Mouse (Mus musculus): ENCODE results near the gene Iqsec2.

The Iqsec2 gene

GRCm38 (mm10) chrX:152143941-152144741 is at the start of gene Iqsec2:
Gene Iqsec2, plus strand, starts transcription at chrX:152144268.
- in situ Hi-C loops (cut with MboI, MseI): no loop called here

- in situ Hi-C loops (cut with MboI, MseI): no loop called here
Measured at GRCm38 (mm10) chrX:152097572-152097971, 46.5 kb upstream of the Iqsec2 start.

GRCm38 (mm10) chrX:152121687-152122086 is 22.4 kb upstream of the Iqsec2 start:
- in situ Hi-C loops (cut with MboI, MseI): no loop called here

DNA sequence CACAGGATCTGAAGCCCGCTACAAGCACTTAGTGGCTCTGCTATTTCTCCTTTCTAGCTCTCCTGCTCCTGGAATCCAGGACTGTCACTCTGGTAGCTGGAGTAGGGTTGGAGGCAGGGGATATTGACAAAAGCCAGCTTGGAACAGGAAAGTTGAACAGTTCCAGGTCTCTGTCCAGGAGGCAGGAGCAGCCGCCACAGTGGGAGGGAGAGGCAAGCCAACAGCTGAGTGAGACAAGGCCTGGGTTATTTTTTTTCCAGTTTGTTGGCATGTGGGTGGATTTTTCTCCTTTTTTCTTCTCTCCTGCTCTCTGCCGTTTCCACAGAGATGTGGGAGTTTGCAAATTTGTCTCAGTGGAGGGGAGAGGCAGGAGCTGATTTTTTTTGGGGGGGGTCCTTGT is 13.3 kb upstream of the Iqsec2 start:
- in situ Hi-C loops (cut with MboI, MseI): loop anchor here (10.0 kb wide), 1 partner anchor 186 kb away; no protein-coding TSS in a partner anchor

DNA sequence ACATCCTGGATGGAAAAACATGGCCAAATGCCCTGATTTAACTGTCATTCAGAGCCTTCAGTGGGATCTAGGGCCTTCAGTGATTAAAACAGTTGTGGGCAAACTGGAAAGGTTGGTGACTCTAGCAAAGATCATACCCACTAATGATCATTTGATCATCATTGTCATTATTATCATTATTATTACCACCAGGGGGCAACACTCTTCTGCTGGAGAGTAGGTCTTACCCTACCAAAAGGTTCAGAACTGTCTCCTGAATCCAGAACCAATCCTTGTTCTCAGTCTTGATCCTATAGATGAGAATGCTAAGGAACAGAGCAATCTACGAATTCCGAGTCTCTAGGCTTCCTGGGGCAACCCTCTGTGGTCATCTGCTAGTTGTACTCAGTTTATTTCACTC is 12.0 kb upstream of the Iqsec2 start:
- in situ Hi-C loops (cut with MboI, MseI): loop anchor here (10.0 kb wide), 1 partner anchor 187 kb away; no protein-coding TSS in a partner anchor

DNA sequence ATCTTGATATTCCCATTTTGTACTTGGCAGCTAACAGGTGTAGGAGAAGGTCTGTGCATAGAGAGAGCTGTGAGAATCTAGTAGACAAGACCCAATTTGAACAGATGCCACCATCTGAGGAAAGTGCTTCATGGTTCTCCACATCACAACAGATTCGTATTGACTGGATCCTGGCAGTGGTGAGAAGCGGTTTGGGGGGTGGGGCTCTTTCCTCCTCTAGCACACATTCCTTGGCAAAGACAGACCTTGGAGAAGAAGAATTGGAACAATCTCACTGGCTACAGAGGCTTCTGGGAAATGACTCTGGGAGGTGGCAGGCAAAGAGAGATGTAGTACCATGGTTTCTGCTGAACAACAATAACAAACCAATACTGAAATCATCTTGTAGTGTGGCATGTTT is 8.9 kb upstream of the Iqsec2 start:
- in situ Hi-C loops (cut with MboI, MseI): loop anchor here (10.0 kb wide), 1 partner anchor 190 kb away; no protein-coding TSS in a partner anchor

- in situ Hi-C loops (cut with MboI, MseI): no loop called here
Measured at GRCm38 (mm10) chrX:152144742-152145214, 710 bp downstream of the Iqsec2 start.

DNA sequence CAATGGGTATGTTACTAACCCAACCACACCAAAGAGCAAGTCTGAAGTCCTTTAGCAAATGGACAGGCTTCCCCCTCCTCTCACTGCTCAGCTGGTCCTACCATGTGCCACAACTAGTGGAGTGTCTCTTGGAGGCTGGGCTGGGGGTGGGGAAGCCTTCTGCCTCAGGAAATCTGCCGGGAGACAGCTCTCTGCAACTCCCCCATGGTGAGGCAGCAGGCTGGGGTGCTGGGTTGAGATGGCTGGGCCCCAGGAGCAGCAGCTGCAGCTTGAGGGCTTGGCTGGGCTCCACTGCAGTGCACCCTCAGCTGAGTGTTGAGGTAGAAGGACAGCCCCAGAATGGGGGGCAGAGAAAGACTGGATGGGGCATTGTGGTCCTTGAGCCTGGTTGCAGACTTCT is 2.1 kb downstream of the Iqsec2 start:
- in situ Hi-C loops (cut with MboI, MseI): no loop called here

DNA sequence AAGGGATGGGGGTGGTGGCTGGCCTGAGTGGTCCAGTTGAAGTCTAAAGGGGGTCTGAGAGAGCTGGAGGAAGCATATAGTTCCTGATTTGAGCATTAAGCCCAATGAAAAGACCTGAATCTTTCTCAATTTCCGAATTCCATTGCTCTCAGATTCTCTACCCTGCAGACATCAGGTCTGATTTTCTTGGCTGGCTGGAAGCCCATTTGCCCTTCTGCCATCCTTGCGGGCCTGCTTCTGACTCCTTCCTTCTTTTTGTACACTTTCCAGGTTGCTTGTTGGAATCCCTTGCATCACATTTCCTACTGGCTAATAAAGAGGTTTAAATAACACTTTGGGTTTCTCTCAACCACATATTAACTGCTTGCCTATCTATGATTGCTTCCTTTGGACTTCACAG is 2.6 kb downstream of the Iqsec2 start:
- in situ Hi-C loops (cut with MboI, MseI): no loop called here

DNA sequence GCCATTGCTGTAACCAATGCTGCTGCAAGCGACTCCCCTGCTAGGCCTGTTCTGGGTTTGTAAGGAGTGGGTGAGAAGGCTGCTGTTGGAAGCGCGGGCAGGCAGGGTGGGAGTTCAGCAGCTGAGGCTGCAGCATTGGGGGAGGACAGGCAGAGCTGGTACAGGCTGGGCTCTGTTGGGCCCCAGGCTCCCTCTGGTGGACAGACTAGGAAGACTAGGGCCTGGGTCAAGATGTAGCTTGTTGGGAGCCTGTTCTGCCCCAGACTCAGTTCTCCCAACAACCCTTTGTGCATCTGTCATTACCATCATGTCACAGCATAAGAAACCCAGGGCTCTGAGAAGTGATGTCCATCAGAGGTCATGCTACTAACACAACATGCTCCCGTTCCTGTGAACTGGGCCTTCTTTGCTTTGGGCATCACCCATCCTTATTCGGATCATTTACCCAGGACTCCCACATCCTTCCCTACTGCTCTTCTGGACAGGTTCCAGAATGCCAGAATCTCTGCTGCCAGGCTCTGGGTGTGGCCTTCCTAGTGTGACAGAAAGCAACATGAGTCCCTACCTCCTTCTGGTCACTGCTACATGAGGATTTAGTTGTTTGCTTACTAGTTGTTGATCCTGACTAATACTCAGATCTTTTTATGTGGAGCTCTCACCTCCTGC is 3.5 kb downstream of the Iqsec2 start:
- in situ Hi-C loops (cut with MboI, MseI): no loop called here

GRCm38 (mm10) chrX:152148706-152149105 is 4.6 kb downstream of the Iqsec2 start:
- in situ Hi-C loops (cut with MboI, MseI): no loop called here

DNA sequence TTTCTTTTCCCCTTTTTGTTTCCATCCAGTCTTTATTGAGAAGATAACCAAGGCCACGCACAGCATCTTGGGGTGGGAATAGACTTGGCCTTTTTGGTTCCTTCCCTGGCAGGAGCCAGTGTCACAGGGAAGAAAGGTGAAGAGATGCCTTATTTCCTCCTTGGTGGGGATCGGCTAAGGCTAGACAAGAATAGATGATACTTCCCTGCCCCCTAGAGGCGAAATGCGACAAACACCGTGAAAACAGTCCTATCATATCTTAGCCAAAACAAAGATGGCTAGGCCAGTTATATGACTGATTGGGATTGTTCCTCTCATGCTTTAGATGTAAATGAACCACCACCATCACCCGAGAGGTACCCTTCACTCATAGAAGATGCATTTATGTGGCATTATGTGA is 7.6 kb downstream of the Iqsec2 start:
- in situ Hi-C loops (cut with MboI, MseI): loop anchor here (5.0 kb wide), 1 partner anchor 84 kb away; no protein-coding TSS in a partner anchor

DNA sequence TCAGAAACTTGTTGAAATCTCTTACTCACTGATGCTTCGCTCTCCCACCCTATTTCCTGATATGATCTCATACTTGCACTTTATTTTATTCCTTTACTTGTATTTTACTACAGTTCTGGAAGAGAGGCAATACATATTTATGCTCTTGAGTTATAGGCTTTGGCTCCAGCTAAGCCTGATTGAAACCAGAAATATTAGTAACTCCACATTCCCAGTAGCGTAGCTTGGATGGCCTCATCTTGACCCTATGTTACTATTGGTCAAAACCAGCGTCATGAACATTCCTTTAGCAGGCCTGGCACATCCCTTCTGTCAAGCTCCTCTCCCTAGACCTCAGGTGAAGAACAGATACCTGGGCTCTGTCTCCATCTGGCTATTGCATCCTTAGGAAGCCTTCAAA is 14.2 kb downstream of the Iqsec2 start:
- in situ Hi-C loops (cut with MboI, MseI): no loop called here

DNA sequence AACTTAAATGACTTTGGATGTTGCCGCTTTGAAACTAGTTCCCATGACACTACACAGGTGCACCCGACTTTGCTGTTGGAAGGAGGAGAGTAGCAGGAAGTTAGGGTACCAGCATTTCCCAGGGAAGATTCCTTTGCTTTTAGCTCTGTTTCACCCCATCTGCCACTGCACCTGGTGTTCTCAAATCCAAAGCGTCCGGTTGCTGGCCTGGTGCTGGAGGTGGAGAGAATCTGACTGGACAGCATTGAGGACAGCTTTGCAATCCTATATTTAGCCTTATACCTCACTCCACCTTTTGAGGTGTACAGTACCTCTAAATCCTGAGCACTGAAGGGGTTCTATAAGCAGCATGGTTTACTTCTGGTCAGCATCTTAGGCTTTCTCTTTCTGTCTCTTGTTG is 17.3 kb downstream of the Iqsec2 start:
- in situ Hi-C loops (cut with MboI, MseI): no loop called here

DNA sequence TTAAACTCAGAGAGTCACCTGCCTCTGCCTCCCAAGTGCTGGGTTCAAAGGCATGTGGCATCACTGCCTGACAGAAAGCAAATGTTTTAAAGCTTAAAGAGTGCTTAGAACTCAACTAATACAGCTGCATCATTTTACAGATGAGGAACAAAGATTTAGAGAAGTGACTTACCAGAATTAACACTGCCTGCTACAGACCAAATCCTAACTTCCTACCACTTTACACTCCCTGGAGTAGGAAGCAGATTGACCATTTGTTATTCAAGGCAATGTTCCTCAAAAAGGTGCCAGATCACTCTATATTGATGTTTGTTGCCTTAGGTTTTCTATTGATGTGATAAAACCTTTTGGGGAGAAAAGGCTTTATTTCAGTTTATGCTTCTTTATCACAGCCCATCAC is 20.0 kb downstream of the Iqsec2 start:
- in situ Hi-C loops (cut with MboI, MseI): no loop called here

GRCm38 (mm10) chrX:152166161-152166560 is 22.1 kb downstream of the Iqsec2 start:
- in situ Hi-C loops (cut with MboI, MseI): no loop called here

- in situ Hi-C loops (cut with MboI, MseI): no loop called here
Measured at GRCm38 (mm10) chrX:152168521-152168920, 24.5 kb downstream of the Iqsec2 start.

DNA sequence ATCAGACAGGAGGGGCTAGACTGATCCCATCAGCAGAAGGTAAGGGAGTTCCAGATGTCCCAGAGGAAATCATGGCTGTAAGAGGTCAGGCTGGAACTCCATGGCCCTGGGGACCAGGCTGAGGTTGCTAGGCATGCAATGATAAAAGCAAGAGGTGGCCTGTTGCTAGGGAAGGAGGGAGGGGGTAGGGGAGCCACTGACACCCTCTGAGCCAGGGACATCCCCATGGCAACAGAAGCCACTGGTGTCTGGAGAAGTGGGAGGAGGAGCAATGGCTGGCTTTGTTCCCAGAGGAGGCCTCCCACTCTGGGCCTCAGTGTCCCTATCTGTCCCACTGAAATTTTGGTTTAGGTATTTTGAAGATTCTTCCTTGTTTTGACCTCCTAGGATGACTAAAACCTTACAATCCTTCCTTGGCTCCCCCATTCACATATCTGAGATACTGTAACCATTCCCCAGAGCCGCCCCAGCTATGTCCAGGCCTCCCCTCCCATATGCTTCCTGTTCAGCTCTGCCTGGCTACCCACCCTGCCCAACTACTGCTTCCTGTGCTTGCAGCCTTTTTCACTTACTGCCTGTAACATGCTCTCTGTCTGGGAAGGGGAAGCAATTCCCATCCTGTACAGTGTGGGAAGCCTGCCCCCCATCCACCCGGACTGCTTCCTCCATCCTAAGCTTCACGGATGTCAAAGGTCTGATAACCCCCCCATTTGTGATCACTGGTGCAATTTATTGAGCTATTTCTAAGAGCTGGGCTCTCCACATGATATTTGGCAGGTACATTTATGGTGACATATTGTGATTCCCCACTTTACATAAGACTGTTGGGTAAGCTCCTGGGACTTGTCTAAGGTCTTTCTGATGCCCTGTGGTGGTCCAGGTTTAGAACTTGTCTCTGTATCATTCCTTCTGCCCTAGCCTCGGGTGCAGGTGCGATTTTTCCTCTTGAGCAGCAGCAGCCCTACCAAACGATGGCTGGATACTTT is 27.3 kb downstream of the Iqsec2 start:
- in situ Hi-C loops (cut with MboI, MseI): no loop called here

DNA sequence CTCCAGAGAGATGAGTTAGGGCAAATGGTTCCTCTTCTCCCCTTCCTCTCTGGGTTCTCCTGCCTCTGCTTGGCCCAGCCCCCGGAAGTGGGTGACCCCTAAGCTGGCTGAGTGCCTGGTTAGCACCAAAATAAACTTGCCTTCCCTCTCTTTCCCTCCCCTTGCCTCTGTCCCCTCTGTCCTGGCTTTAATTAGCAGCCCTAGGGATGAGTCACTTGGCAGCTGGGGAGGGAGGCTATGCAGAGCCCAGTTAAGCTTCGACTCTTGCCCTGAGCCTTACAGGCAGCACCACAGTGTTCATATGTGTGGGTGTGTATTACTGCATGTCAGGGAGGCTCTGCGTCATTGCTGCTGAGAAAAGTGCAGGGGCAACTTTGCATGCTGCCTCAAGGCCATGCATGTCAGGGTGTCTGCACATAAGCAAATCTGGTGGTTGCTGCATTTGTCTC is 28.4 kb downstream of the Iqsec2 start:
- in situ Hi-C loops (cut with MboI, MseI): no loop called here

GRCm38 (mm10) chrX:152175284-152175683 is 31.2 kb downstream of the Iqsec2 start:
- in situ Hi-C loops (cut with MboI, MseI): no loop called here

- in situ Hi-C loops (cut with MboI, MseI): no loop called here
Measured at GRCm38 (mm10) chrX:152177897-152178296, 33.8 kb downstream of the Iqsec2 start.
